Mouse (Mus musculus) megakaryocyte-erythroid progenitor cell, adult 5-6 weeks (primary cell): Measurements from ENCODE around the gene Zfp991. TPM values are rescaled to one million over a fixed set of nuclear protein-coding genes. Genes with fewer than 3 reads are reported as not detected.
"Not testable (repeated sequence)": the region's sequence is repeated elsewhere in the genome, so short reads cannot be mapped to it uniquely, and the experiment has no call there.

Experiments
- ATAC-seq: replicated peaks from 2 replicates; pipeline ENCODE4 v1.8.0; 2016; ENCODE audit warnings: mild to moderate bottlenecking, inconsistent platforms; ENCODE audit not compliant: severe bottlenecking, poor library complexity, low FRiP score, low TSS enrichment
- total RNA-seq, 2 experiments: library from RNA; stranded (forward) in 1 of 2; stranded (reverse) in 1 of 2; fragments of 200-1000, 215-1000 nt in 1 of 2; fragments of >200 nt in 1 of 2; fragmentation: Nextera tagmentation in 1 of 2; gene quantifications; 2 replicates each; pipeline ENCODE4 v1.2.3; 2014 to 2017

The Zfp991 gene
- 27.2 and 31.3 TPM in 2 replicates for total RNA-seq (2014; fragmentation: Nextera tagmentation)
- total RNA-seq (2017): 28.8 and 37.5 TPM in 2 replicates

- peak; percentile 94 for ATAC-seq
These were observed at the start of gene Zfp991 for GRCm38 (mm10) chr4:147131837-147132459. Gene Zfp991, plus strand, starts transcription at chr4:147132038.

- ATAC-seq: not testable (repeated sequence)
These were observed 36.2 kb upstream of the Zfp991 start for GRCm38 (mm10) chr4:147095641-147096040.

GRCm38 (mm10) chr4:147101666-147102626, 29.9 kb upstream of the Zfp991 start:
- 0 out of 2 replicates have a peak, but pooled peaks have one; percentile 41 for ATAC-seq

GRCm38 (mm10) chr4:147103814-147104213, 28.0 kb upstream of the Zfp991 start:
- not testable (repeated sequence) for ATAC-seq

- not testable (repeated sequence) for ATAC-seq
These were observed 14.0 kb upstream of the Zfp991 start for GRCm38 (mm10) chr4:147117839-147118238.

- not testable (repeated sequence) for ATAC-seq
These were observed 9.6 kb upstream of the Zfp991 start for GRCm38 (mm10) chr4:147122286-147122685.

- not testable (repeated sequence) for ATAC-seq
These were observed 8.0 kb upstream of the Zfp991 start for GRCm38 (mm10) chr4:147123797-147124196.

GRCm38 (mm10) chr4:147124400-147125306, 7.2 kb upstream of the Zfp991 start:
- ATAC-seq: peak; percentile 71

- not testable (repeated sequence) for ATAC-seq
These were observed 6.5 kb upstream of the Zfp991 start for GRCm38 (mm10) chr4:147125326-147125725.

- not testable (repeated sequence) for ATAC-seq
These were observed 6.0 kb upstream of the Zfp991 start for GRCm38 (mm10) chr4:147125870-147126269.

- ATAC-seq: not testable (repeated sequence)
These were observed 5.4 kb upstream of the Zfp991 start for GRCm38 (mm10) chr4:147126435-147126834.

GRCm38 (mm10) chr4:147127137-147127536, 4.7 kb upstream of the Zfp991 start:
- not testable (repeated sequence) for ATAC-seq

GRCm38 (mm10) chr4:147128152-147128551, 3.7 kb upstream of the Zfp991 start:
- not testable (repeated sequence) for ATAC-seq

GRCm38 (mm10) chr4:147133596-147133995, 1.8 kb downstream of the Zfp991 start:
- not testable (repeated sequence) for ATAC-seq

- not testable (repeated sequence) for ATAC-seq
These were observed 9.9 kb downstream of the Zfp991 start for GRCm38 (mm10) chr4:147141757-147142156.

GRCm38 (mm10) chr4:147165282-147165681, 33.4 kb downstream of the Zfp991 start:
- ATAC-seq: 0 out of 2 replicates have a peak, but pooled peaks have one; percentile 32

GRCm38 (mm10) chr4:147170547-147170946, 38.7 kb downstream of the Zfp991 start:
- ATAC-seq: not testable (repeated sequence)

- peak; percentile 48 for ATAC-seq
These were observed 39.7 kb downstream of the Zfp991 start for GRCm38 (mm10) chr4:147171557-147171956.

GRCm38 (mm10) chr4:147176279-147176880, 44.5 kb downstream of the Zfp991 start:
- not testable (repeated sequence) for ATAC-seq
